Mouse (Mus musculus) lung, adult 2 months (tissue): ENCODE measurements around the gene Zfhx2. TPM values are rescaled to one million over a fixed set of nuclear protein-coding genes. Genes with fewer than 3 reads are reported as not detected.

Source experiments
- DNase-seq: peaks from one replicate; pipeline ENCODE4 v3.0.0; 2022
- H3K4me1 ChIP-seq: fragments of 200-500 bp; 2 replicates; pipeline ENCODE4 v1.6.1; 2011; ENCODE audit warnings: low read length; ENCODE audit not compliant: control insufficient read depth, insufficient read depth
- H3K4me3 ChIP-seq: fragments of 200-500 bp; replicated peaks from 2 replicates; pipeline ENCODE3; 2011; ENCODE audit warnings: low read depth, mild to moderate bottlenecking, control low read depth, low read length; ENCODE audit errors: extremely low read depth
- CTCF ChIP-seq: fragments of 200-500 bp; IDR thresholded peaks from 2 replicates; pipeline ENCODE4 v1.5.1; 2011; ENCODE audit warnings: mild to moderate bottlenecking, low read length, control low read depth; ENCODE audit not compliant: insufficient read depth
- POLR2A ChIP-seq: fragments of 200-500 bp; IDR thresholded peaks from 2 replicates; pipeline ENCODE4 v1.6.1; 2011; ENCODE audit warnings: low read depth, mild to moderate bottlenecking, control low read depth, low read length, borderline replicate concordance; ENCODE audit errors: extremely low read depth
- WGBS: fragments of 180-500 bp; shearing (Covaris S2); methylation state at CpG from one replicate; pipeline ENCODE4 v1.1.7; 2018; 5-methylcytosine and 5-hydroxymethylcytosine counted together
- polyA plus RNA-seq: library from polyadenylated mRNA; depleted of rRNA; stranded (reverse); fragments of >200 nt; gene quantifications from 2 replicates; pipeline ENCODE4 v1.2.3, GENCODE M21; 2012

Zfhx2 gene
- polyA plus RNA-seq, 1 experiment: 2.3 TPM

DNA sequence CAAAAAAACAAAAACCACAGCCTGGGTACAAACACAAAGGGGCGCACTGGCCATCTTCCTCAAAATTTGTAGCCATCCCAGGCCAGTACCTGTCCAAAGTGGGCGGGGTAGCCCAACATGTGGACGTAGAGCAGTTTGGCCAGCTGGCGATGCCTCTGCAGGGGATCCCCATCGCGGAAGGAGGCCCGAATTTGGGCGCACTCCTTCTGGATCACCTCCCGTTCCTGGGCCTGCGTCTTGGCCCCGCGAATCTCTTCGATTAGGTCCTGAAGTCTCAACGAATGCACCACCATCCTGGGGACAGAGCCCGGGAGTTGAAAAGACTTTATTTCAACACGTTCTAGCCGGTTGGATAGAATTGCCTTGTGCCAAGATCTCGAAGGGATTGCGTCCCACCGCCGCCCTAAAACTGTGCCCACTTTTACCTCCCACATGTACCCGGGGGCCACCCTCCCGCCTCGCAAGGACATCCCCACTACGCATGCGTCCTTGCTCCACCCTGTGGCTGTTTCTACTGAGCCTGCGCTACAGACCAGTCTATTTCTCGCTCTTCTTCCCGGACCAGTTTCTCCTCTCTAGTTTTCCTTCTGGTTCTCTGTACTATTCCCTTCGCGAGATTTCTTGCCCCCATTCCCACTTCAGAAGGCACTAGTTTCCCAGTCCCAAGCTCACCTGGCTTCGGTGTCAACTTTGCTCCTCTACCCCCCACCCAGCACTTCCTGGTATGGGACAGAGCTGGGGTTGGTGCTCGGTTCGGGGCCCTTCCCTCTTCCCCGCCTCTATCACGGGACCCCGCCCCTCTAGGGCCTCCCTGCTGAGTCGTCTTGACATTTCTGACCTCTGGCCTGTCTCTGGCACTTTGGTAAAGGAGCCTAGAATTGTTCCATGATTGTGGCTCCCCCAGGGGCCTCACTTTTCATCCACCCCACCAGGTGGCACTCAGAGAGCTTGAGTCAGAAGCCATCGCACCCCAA is 14.0 kb upstream of the Zfhx2 start, which contains the start of gene Ap1g2:
Gene Ap1g2, minus strand, starts transcription at position 758 of the 974 bp plus-strand sequence.
- DNase-seq: peak; percentile 83
- TF ChIP-seq POLR2A: peak; percentile 65; the same call in 1 of the 2 replicates
- TF ChIP-seq CTCF: no peak
- under 1% methylated on average over 39 of the region's 39 CpGs for WGBS
- Histone ChIP-seq H3K4me1 (no peaks in the 10 kb centered on the region), H3K4me3 (peak within 1 kb of the TSS; percentile 79)

DNA sequence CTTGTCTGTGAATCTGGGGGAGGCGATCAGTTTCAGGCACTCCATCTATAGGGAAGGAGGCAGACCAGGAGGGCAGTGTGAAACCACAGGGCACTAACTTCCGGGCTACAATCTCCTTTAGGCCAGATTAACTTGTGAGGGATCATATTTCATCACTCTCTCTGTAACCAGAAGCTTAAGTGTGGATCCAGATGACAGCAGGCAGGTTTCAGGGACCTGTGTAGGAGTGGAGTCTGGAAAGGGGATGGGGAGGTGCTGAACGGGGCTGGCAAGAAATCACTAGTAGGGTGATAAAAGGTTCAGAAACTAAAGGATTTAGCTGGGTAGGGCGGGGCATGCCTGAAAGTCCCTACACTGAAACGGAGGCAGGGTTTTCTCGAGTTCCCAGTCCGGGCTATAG is 13.3 kb upstream of the Zfhx2 start:
- no peak for TF ChIP-seq POLR2A
- TF ChIP-seq CTCF: no peak
- Histone ChIP-seq H3K4me3 (no peak overlapping the region), H3K4me1 (no peaks in the 10 kb centered on the region)
- 20% methylated on average over 7 of the region's 7 CpGs for WGBS
- no peak for DNase-seq

DNA sequence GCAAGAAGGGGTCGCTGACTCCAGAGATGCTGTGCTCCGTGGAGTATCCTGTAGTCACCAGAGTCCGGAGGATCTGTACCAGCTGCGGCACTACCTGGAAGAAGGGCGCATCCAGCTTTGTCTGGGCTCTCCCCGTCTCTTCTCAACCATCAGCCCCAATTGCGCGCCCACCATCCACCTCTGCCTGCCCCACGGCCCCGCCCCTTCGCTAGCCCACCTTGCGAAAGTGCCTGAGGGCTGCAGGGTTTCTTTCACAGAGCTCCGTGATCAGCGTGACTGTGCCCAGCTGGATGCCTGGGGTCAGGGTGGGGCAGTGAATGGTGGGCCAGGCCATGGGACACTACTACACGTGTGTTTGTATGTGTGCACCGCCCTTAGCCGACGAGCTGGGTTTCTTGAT is 12.2 kb upstream of the Zfhx2 start:
- TF ChIP-seq CTCF: no peak
- no peak for TF ChIP-seq POLR2A
- WGBS: 88% methylated on average over 18 of the region's 18 CpGs
- Histone ChIP-seq H3K4me3 (no peak overlapping the region), H3K4me1 (no peaks in the 10 kb centered on the region)
- no peak for DNase-seq

DNA sequence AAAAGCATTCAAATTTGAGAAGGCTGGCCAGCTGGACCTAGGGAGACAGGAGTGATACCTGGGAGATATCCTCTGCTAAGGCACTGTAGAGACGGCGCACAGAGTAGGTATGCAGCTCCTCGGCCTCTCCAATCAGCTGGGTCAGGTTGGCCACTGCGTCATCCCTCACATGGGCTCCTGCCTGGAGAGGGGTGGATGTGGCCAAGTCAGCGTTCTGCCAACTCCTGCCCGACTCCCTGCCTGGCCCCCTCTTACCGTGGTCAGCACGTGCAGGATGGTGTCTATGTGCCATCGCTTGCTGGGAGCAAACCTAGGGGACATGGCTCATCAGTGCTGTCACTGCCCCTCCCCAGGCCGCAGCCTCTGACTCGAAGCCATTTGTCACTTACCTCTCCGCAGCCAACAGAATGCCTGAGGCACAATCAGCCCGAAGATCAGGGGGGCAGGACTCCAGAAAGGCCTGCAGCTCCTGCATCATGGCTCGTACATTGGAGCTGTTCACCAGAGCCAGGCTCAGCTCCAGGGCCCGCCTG is 10.2 kb upstream of the Zfhx2 start:
- H3K4me1 ChIP-seq: no peaks in the 10 kb centered on the region; the same call in 1 of the 2 replicates
- no peak overlapping the region for H3K4me3 ChIP-seq
- DNase-seq: no peak
- 84% methylated on average over 15 of the region's 15 CpGs for WGBS
- TF ChIP-seq CTCF (no peak), POLR2A (no peak)

DNA sequence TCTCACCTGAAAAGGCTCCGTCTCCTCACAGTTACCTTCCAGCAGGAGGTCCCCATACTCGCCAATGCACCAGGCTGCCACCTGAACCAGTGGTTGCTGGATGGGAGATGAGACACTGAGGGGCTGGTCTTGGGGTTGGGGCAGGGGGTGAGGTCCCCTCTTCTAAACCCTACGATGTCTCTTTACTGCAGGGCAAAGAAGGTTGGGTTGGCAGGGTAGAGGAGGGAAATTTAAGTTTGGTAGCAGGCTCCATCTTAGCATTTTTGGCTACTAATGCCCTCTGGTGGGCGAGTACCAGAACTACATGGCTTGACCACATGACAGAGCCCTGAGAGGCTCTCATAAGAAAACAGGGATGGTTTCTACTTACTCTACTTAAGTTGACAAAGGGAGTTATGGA is 9.5 kb upstream of the Zfhx2 start:
- DNase-seq: peak; percentile 47
- no peak for TF ChIP-seq POLR2A
- peak; percentile 47; the same call in 1 of the 2 replicates for TF ChIP-seq CTCF
- Histone ChIP-seq H3K4me1 (no peaks in the 10 kb centered on the region; the same call in 1 of the 2 replicates), H3K4me3 (no peak overlapping the region)
- 57% methylated on average over 4 of the region's 4 CpGs for WGBS

DNA sequence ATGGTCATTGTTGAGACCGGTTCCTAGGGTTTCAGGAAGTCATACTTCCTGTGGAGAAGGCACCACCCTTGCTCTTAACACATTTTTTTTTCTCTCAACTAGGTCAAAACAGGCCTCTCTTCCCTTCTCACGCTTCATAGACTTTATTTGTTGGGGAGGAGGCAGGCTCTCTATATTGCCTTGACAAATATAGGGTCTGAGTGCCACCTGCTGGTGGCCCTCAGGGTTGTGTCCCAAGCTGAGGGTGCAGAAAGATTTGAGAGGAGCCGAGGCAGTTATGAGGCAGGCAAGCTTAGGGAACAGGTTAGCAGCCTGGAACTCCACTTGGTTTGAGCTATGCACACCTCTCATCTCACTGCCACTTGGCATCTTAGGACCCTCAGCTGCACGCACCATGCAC is 5.9 kb upstream of the Zfhx2 start:
- DNase-seq: no peak
- H3K4me1 ChIP-seq: peaks cover 2% of the 10 kb centered on the region; the same call in 1 of the 2 replicates
- TF ChIP-seq CTCF (peak; percentile 58), POLR2A (no peak)
- H3K4me3 ChIP-seq: no peak overlapping the region
- 40% methylated on average over 4 of the region's 4 CpGs for WGBS

DNA sequence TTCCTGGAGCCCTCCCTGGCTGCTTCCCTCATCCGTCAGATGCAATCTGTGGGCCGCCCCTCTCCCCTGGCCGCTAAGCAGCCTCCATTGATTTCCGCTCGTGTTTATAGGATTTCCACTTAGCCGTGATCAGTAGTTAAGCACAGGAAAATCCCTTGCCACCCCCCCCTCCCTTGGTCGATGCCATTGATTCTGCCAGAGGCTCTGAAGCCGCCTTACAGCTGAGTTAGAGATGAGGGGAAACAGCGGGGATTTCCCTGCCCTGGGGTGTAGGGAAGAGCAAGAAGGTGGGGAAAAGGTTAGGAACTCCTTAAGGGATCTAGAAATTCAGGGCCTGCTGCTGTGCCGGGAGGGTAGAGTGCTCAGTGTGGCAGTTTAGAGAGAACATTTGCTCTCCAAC is 5.5 kb upstream of the Zfhx2 start:
- no peak for TF ChIP-seq POLR2A
- no peak for TF ChIP-seq CTCF
- 48% methylated on average over 10 of the region's 10 CpGs for WGBS
- H3K4me1 ChIP-seq: peaks cover 2% of the 10 kb centered on the region; the same call in 1 of the 2 replicates
- DNase-seq: no peak
- no peak overlapping the region for H3K4me3 ChIP-seq

DNA sequence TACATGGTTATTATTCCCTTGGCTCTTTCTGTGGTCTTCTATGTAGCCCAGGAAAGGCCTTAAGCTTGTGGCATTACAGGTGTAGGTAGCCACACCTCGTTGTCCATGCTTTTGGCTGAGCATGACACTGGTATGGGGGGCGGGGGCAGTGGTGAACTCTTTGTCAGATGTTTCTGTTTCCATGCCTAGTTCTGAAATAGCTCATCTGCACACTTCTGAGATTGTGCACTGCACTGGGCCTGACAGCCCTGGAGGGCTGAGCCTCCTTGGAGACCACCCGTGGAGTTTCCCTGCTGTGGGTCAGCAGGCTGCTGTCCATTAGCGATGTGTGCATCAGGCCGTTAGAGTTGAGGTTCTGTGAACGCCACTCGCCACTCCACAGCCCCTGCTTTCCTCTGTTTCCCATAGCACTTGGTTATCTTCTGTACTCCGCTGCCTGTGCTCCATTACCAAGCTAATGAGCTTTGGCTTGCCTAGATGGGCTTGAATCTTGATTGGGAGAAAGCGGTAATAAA is 4.5 kb upstream of the Zfhx2 start:
- no peak overlapping the region for H3K4me3 ChIP-seq
- DNase-seq: no peak
- WGBS: 70% methylated on average over 9 of the region's 9 CpGs
- peaks cover 2% of the 10 kb centered on the region; the same call in 1 of the 2 replicates for H3K4me1 ChIP-seq
- TF ChIP-seq POLR2A (no peak), CTCF (no peak)

DNA sequence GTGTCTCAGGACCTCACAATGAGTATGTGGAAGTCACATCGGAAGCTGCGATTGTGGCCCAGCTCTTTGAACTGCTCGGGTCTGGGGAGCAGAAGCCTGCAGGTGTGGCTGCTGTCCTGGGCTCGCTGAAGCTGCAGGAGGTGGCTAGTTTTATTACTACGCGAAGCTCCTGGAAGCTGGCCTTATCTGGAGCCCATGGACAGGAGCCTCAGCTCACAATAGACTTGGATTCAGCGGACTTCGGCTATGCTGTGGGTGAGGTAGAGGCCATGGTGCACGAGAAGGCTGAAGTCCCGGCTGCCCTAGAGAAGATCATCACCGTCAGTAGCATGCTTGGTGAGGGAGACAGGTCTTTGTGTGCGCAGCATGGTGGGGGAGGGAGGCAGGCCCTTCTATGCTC is 3.5 kb upstream of the Zfhx2 start:
- Histone ChIP-seq H3K4me3 (no peak overlapping the region), H3K4me1 (peaks cover 2% of the 10 kb centered on the region)
- no peak for DNase-seq
- WGBS: 60% methylated on average over 12 of the region's 12 CpGs
- no peak for TF ChIP-seq CTCF
- TF ChIP-seq POLR2A: no peak

DNA sequence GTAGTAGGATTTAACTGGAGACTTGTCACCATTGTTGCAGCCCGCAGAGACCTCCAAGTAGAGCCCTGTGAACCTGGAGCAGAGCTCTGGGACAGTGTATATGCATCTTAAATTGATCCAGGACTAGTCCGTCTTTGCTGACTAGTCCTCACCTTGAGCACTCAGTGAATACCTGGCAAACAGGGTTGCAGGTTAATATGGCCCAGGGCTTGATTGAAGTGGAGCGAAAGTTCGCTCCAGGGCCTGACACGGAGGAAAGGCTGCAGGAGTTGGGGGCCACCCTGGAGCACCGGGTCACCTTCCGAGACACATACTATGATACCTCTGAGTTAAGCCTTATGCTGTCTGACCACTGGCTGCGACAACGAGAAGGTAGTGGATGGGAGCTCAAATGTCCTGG is 3.1 kb upstream of the Zfhx2 start:
- no peak for DNase-seq
- WGBS: 48% methylated on average over 9 of the region's 9 CpGs
- Histone ChIP-seq H3K4me3 (peak overlapping the region; percentile 87), H3K4me1 (peaks cover 2% of the 10 kb centered on the region)
- TF ChIP-seq POLR2A (no peak), CTCF (no peak)
